Mouse (Mus musculus) kidney, postnatal 14 days (tissue): ENCODE data around the gene Kif5c.

ENCODE experiments used
- DNase-seq: peaks from one replicate; pipeline ENCODE4 v3.0.0; 2022; ENCODE audit warnings: mixed read lengths

Kif5c gene

DNA sequence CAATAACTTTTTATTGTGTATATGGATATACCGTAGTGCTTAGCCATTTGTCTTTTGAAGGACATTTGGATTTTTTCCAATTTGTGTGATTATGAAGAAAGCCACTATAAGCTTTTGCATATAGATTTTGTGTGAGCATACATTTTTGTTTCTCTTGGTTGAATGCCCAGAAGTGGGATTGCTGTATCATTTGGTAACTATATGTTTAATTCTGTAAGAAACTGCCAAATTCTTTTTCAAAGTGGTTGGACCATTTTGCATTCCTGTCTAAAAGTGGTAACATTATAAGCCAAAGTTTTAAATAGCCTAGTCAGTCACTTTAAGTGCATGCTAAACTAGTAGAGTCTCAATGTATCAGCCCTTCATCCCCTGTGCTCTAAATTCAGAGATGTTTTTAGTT, 6.5 kb downstream of the Kif5c start:
- DNase-seq = no peak

DNA sequence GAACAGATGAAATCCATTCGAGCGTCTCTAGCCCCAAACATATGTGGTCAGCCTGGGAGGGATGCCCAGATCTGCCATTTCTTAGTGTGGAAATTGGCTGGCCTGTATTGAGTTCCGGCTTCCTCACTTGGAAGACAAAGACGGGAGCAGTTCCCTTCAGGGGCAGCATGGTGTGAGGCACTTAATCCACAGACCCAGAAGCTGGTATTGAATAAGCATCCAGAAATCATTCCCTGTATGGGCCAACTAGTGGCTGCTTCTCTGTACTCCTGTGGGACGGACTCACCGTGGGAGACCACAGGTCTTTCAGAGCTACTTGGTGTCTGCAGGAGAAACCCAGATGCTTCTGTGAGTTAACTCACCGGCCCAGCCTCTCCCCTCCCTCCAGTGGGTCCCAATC, 8.5 kb downstream of the Kif5c start:
- DNase-seq = no peak

DNA sequence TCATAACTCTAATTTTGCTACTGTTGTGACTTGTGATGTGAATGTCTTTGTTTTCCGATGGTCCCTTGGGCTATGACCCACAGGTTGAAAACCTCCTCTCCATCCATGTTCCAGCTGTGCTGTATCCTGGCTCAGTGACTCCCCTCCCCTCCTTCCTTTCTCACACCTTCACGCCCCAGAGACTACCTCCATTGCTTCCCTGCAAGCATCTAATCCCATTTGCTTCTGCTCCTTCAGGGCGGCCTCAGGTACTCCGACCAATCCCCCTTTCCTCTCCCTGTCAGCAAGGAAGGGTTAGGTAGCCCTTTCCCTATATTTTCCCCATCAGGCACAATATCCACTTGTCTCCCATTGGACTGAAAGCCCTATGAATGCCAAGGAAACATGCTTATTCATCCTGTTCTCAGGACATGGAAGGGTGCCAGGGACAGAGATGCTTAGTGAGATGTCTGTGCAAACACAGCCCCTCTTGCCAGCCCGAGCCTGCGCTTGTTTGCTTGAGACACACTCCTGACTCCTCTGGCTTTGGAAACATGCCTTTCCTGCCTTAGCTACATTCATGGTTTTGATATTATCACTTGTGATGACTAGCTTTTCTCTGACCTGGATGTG, 9.1 kb downstream of the Kif5c start:
- no peak for DNase-seq

DNA sequence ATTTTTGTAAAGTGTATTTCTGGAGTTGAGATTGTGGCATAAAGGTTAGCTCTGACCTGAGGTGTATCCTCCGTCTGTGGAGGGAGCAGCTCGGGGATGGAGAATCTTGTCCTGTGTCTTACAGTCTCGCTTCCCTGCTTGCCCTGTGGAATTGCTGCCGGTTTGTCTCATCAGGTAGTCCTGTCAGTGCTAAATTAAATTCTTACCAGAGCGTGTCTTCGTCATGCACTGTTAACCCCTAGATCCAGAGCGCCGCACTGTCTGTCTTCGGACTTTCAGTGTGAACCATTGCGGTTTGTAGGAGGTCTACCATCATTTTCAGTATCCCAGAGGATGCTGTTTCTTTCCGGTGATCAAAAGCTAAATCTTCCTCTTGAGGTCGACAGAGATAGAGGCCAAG, 10.1 kb downstream of the Kif5c start:
- peak; percentile 22 for DNase-seq

DNA sequence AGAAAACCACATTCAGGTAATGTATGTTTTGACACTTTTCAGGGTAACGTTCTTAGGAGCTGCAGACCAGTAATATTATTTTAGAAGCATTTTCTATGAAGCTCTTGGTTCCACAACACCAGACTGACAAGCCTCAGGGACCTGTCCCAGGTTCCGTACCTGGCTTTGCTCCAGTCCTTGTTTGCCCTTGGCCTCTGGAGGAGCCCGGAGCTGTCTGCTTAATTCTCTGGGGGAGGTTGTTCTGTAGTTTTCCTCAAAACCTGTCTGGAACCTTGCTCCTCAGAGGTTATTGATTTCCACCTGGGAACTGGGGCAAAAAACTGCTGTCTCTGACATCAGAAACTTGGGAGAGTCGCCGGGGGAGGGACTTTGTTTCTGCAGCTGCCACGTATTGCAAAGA, 11.5 kb downstream of the Kif5c start:
- DNase-seq = peak; percentile 17

DNA sequence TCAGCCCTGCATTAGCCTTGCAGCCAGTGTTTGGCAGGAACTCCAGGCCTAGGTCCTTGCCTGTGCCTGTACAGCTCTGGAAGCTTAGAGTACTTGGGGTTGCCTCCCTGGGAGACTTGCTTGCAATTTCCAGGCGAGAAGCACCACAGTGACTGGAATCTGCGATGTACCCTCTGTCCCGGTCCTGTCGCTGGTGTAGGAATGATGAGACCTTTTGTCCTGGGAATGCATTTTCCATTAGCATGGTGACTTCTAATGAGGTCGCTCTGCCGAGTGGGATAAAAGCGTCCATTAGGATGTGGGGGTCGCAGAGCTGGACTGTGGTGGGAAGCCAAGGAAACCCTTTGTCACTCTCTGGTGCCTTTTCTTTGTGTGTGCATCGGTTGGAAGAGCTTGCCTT, 14.1 kb downstream of the Kif5c start:
- no peak for DNase-seq

DNA sequence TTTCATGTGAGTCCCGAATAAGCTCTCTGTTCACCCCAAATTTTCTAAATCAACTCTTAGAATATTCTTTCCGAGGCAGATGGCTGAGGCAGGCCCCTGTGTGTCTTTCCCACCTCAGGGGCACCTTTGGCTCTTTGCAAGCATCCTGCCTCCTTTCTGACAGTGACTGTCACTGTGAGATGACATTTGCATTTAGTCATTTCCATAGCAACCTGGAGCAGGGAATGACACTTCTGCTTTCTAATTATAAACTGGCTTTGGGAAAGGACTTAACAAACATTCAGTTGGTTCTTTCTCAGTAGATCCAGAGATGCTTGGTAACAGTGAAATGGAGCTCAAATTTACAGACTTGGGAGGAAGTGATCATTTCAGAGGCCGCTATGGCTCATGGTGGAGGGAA, 23.7 kb downstream of the Kif5c start:
- DNase-seq = no peak

DNA sequence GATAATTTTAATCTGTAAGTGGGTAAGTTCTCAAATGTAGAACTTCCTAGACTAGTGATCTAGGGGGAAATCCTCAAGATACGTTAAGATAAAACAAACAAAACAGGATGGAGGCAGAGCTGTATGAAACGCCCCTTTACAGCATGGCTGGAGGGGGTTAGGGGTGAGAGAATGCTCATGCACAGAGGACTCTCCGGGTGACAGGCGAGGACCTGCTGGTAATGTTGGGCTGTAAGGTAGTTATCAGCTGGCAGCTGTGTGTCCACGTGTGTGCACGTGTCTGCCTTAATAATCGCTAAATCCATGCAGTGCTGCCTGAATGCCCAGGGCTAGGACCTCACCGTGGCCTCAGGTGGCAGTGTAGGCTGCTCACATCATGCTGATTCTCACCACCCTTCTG, 24.7 kb downstream of the Kif5c start:
- DNase-seq = no peak

DNA sequence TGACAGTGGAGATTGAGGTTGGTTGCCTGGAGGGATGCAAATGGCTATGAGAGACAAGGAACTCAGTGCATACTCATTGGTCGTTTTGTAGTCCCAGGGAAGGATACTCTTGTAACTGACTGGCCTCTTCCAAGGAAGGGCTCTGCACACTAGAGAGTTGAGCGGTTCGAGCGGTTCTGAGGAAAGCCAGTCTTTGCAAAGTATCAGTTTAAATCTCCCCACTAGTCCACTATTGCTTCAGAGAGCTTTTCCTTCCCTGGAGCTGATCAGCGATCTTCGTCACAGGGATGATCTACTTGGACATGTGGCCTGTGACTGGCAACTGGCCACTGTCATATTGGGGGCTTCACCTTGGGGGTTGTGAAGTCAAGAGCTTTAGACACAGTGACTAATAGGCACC, 28.5 kb downstream of the Kif5c start:
- no peak for DNase-seq

DNA sequence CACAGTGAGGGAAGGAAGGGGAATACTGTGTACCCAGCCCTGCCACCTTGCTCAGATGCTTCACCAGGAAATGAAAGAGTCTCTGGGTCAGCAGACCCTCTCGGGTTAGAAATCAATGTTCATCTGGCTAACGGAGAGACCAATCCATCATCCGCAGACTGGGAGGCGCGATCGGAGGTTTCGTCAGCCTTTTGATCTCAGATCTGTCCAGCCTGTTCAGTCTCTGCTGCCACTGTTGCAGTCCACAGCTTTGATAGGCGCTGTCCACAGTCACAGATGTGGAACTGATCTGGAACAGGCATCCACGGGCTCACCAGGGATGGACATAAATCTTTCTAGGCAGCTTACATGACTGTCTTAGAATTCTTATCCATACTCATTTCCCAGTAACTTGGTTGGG, 29.2 kb downstream of the Kif5c start:
- no peak for DNase-seq

DNA sequence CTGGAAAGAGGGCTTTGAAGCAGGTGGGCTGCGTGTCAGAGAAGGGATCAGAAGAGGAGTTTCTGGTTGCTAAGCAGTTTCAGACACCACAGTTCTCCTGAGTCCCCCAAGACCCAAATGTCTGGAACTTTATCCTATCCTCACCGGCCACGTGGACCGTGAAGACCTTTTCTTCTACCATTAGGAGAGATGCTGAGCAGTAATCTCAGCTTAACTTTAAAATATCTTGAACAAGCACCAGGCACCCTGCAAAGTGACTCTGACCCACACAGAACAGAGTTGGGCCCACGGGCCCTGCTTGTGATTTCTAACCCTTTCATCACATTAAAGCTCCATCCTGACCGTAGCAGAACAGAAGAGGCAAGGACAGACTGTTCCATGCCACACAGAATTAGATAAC, 29.7 kb downstream of the Kif5c start:
- no peak for DNase-seq

DNA sequence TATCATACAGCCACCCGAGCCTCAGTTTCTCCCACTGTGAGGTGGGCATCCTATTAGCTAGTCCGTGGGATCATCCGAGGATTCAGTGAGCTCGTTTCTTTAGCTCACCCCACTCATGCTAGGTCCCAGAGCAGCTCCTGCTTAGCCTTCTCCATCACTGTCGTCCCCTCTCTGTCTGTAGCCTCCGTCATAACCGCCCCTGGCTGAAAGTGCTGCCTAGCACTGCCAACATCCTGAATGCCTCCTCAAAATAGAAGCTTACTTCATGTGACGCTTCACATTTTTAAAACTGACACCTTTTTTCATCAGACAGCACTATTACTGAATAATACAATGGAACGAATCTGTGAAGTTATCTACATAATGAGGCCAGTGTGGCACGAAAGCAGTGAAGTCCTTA, 30.1 kb downstream of the Kif5c start:
- DNase-seq = no peak

DNA sequence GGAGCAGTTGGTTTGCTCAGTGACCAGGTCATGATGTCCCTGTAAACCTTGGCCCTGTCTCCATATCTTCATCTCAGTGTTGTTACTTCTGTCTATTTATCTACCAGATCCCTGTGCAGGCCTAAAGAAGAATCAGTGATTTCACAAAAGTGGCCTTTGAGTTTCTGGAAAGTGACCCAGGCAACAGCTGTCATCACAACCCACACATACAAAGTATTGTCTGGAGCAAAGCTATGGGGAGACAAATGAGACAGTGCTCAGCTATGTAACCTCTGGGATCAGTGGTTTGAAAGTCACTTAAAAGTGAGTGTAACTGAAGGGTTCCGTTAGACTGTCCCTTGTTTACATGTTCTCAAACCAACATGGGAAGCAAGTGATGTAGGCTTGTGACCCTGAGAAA, 32.6 kb downstream of the Kif5c start:
- no peak for DNase-seq

DNA sequence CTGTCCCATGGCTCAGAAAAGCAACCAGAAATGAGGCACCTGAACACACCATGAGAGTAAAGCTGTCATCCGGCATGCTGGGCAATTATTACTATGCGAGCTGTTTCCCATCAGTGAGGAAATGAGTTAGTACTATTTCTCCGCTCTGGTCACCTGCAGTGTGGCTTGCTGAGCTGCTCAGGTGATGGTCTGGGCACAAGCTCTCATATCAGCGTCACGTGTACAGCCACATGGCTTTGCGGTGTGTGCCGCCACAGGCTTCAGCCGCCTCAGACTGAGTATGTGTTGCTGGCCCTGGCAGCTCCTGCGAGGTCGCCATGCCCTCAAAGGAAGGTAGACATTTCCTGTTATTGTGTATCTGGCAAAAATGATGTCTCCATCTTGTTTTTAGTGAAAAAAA, 35.5 kb downstream of the Kif5c start:
- DNase-seq = no peak

DNA sequence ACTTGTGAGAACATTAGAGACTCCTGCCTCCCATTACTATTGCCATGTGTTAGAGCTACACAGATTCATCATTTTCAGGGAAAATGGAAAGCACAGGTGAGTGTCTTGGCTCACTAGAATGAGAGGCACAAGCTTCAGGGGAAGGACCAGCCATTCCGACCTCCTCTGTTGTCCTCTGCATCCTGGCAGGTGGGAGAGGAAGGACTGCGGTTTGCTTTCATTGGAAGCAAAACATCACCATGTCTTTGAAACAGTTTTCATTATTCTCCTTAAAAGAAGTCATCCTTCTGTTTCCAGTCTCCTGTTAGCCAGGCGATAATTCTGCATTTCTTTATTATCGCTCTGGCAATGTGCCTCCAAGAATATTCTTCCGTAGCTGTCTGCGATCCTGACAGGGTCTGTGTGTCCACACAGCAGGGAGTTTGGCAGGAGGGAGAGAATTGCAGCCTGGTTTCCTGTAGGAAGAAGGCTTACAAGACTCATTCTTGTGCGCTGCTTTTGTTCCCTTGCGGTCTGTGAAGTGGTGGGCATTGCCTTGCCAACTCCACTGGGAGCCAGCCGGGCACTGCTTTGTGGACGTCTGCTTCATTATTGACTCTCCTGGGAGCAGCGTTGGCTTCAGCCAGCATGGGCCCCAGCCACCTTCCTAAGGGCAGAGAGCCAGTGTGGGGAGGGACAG, 36.2 kb downstream of the Kif5c start:
- DNase-seq = no peak

DNA sequence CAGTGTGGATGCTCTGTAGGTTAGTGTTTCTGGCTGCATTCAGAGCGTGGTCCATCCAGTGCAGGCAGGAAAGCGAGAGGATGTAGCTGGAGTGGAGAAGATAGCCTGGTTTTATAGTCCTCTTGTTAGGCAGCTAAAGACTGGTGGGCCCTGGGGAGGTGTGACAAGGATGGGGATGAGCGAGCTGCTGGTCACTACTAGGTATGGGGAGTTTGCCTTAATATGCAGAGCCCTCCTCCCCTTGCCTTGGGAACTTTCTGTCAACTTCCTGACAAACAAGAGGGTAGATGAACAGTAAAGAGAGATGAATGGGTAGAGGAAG, 36.7 kb downstream of the Kif5c start:
- no peak for DNase-seq

DNA sequence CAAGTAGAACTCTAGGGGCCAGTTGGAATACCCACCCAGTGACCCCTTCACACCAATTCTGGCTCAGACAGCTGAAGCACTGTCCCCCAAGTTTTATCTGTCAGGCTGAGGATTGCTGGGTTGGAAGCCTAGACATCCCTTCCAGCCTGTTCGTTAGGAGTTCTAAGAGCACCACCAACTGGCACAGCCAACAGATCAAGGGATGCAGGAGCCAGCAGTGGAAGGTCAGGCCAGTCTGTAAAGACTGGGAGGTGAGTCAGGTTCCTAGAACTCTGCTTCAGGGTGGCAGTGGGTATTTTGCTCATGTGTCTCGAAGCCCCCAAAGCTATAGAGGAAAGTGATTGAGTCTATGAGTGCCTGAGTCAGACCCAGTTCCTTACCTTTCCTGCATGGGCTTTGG, 37.9 kb downstream of the Kif5c start:
- DNase-seq = no peak

DNA sequence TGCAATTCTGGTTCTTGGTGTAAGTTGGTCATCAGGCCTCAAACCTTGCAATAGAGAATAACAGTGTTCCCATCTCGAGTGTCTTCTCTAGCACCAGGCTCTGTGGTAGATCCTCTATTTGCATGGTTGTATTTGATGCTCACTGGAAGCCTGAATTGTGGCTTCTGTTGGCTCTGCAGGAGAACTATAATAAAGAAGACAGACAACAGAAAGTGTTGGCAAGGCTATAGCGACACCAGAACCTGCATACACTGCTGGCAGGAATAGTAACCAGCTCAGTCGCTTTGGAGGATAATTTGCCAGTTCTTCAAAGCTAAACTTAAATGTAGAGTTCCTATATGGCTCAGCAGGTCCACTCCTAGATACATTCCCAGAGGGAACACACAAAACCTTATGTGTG, 38.6 kb downstream of the Kif5c start:
- DNase-seq = no peak

DNA sequence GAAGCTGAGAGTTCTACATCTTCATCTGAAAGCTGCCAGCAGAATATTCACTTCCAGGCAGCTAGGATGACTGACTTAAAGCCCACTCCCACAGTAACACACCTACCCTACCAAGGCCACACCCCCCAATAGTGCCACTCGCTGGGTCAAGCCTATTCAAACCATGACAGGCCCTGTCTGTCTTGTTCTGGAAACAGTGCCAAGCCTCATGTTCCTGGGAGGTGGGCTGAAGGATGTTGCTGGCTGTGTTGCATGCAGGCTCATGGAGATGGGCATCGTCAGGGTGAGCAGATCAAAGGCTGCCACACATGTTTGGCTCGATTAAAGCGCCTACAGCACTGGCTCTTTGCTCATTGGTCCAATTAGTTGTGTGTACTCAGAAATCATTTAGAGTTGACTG, 39.9 kb downstream of the Kif5c start:
- DNase-seq = no peak

DNA sequence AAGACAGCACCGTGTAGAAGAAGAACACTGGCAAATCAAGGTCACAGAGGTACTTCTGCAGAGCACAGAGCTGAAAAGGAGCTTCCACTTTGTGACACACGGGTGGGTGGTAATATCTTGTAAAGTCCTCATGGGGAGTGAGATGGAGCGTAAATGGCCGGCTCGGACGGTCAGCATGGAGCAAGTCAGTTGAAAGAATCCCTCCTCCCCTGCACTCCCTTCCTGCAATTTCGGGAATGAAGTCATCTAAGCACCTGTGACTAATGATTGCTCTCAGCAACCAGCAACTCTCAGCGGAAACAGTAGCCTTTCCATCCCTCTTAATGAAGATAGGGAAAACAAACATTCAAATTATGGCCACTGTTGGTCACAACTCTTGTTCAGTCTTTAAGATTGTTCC, 40.9 kb downstream of the Kif5c start:
- DNase-seq = no peak

DNA sequence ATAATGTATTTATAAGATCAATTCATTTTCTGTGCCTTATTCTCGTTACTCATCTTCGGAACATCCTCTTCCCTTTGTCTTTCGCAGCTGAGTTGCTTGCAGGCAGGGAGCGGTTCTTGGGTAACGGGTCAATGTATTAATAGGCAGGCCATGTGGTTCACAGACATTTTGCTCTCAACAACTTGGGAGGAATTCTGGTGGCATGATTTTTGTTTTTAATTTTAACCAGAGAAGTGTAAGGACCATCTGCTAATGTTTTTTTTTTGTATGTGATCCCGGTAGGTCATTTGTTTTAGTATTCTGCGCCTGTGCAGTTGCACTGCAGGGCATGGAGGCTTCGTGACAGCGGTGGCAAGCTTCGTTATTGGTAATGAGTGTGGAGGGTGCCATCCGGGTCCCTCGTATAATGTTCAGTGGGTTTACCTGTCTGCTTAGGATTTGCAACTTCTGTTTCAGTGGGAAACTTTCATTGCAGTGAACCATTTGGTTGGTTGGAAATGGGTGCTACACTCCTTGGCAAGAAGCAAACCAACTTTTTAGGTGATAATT, 41.4 kb downstream of the Kif5c start:
- no peak for DNase-seq

DNA sequence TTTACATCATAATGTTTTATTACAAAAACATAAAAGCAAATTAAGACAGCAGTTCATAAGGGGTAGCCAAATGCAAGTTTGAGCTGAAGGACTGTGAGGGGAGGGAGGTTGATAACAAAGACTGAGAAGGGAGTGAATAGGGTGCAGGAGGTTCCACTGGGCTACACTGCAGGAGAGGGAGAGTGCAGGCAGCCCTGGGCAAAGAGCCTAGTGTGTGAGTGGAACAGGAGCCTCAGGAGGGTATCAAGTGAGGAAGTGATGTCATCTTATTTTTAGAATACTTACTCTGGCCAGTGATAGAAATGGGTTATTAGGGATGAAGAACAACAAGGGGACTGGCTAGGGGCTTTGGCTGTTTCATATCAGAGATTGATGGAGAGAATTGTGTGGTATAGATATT, 42.2 kb downstream of the Kif5c start:
- no peak for DNase-seq

DNA sequence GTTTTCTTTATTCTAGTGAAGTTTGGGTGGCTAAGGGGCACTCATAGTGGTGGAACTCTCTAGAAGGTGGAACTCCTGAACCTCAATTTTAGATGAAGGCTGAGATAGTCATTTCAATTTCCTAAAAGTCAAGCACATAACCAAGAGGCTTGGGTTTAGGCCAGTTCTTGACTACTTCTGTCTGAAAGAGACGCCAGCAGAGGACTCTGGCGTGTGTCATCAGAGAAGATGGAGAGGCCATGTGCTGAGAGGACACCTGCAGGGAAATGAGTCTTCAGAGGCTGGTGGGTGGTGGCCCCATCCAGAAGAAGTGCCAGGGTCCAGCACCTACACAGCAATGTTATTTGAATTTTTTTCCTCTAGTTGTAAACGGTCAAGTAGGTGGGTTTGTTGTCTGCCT, 42.8 kb downstream of the Kif5c start:
- no peak for DNase-seq

DNA sequence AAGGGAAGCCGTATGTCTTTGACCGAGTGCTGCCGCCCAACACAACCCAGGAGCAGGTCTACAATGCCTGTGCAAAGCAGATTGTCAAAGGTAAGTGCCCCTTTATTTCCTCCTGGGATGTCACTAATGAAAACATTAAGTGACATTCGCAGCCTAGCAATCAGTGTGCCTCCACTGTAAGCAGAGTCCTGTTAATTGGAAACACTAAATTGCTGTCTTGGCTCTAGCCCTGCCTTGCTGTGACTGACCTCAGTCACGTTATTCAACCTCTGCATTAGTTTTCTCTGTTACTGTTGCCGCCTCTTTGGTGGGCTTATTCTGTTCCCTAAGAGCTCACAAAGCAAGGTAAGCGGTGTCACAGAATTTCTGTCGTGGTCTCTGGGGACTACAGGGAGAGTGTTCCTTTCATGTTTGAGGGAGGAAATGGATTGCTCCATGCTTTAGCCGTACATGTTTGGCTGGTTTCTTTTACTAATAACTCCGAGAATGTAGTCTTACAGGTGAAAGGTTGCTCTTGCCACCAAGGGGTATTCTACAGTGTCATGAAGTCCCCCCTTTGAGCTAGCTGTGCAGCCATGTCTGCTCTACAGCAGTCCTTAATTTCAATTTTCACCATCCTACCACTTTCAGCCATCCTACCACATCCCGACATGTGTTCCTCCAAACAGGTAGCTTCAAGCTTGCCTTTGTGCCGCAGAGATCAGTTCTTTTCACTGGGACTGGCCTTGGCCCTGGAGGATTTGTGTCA, 52.8 kb downstream of the Kif5c start:
- DNase-seq = no peak

DNA sequence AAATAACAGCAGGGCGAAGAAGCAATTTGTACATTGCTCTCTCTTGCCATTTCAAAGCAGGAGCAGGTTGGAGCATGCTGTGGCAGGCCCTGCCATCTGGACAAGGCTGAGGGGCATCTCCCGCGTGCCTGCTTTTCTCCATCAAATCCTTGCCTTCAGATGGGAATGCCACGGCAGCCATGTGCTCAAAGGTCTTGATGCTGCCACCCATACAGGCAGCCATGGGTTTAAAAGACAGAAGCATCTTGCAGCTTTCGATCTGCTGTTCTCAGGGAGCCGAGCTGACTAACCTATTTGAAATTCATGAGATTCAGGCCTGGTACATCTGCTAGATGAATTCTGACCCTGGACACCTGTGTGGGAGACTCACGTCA, 53.4 kb downstream of the Kif5c start:
- no peak for DNase-seq
